Mouse (Mus musculus) erythroblast, embryonic 14.5 days (primary cell): ENCODE data around the gene Nckap5. TPM values are rescaled to one million over a fixed set of nuclear protein-coding genes. Genes with fewer than 3 reads are reported as not detected.

ENCODE experiments used
- H3K27me3 ChIP-seq: 2 replicates; pipeline ENCODE4 v1.6.1; 2012; ENCODE audit warnings: inconsistent platforms; ENCODE audit not compliant: control insufficient read depth
- H3K36me3 ChIP-seq: 2 replicates; pipeline ENCODE4 v1.6.1; 2012; ENCODE audit warnings: mild to moderate bottlenecking, inconsistent platforms; ENCODE audit not compliant: control insufficient read depth
- H3K4me1 ChIP-seq: 2 replicates; pipeline ENCODE4 v1.6.1; 2012; ENCODE audit warnings: inconsistent platforms; ENCODE audit not compliant: control insufficient read depth
- H3K4me3 ChIP-seq: replicated peaks from 2 replicates; pipeline ENCODE3; 2012; ENCODE audit warnings: moderate library complexity, mild to moderate bottlenecking, inconsistent platforms
- H3K9me3 ChIP-seq: 2 replicates; pipeline ENCODE4 v1.6.1; 2012; ENCODE audit warnings: low read length, inconsistent platforms, mixed read lengths; ENCODE audit not compliant: control insufficient read depth
- GATA1 ChIP-seq: IDR thresholded peaks from 2 replicates; pipeline ENCODE4 v1.6.1; 2012; ENCODE audit warnings: low read length, inconsistent platforms, mixed read lengths
- TAL1 ChIP-seq: IDR thresholded peaks from 3 replicates; pipeline ENCODE4 v1.6.1; 2012; ENCODE audit warnings: low read length, inconsistent platforms, mixed read lengths
- polyA plus RNA-seq: library from polyadenylated mRNA; stranded (reverse); fragments of >175 nt; gene quantifications from 2 replicates; pipeline ENCODE4 v1.2.3, GENCODE M21; 2012

Nckap5 gene
- polyA plus RNA-seq, 1 experiment: not detected

- Histone ChIP-seq H3K27me3 (no peaks in the 10 kb centered on the region), H3K4me1 (no peaks in the 10 kb centered on the region), H3K4me3 (no peak overlapping the region), H3K36me3 (no peaks in the 10 kb centered on the region), H3K9me3 (no peaks in the 10 kb centered on the region)
- TF ChIP-seq GATA1 (no peak), TAL1 (no peak)
These were observed 858.7 kb downstream of the Nckap5 start for GRCm38 (mm10) chr1:125971933-125972332.

GRCm38 (mm10) chr1:125967671-125968070 is 862.9 kb downstream of the Nckap5 start:
- H3K36me3 ChIP-seq: no peaks in the 10 kb centered on the region
- H3K9me3 ChIP-seq: no peaks in the 10 kb centered on the region
- H3K27me3 ChIP-seq: no peaks in the 10 kb centered on the region
- no peaks in the 10 kb centered on the region for H3K4me1 ChIP-seq
- H3K4me3 ChIP-seq: no peak overlapping the region
- TF ChIP-seq GATA1 (no peak), TAL1 (no peak)

- Histone ChIP-seq H3K4me3 (no peak overlapping the region), H3K4me1 (no peaks in the 10 kb centered on the region), H3K9me3 (no peaks in the 10 kb centered on the region), H3K36me3 (no peaks in the 10 kb centered on the region), H3K27me3 (no peaks in the 10 kb centered on the region)
- TF ChIP-seq GATA1: no peak
- TF ChIP-seq TAL1: no peak
These were observed 879.6 kb downstream of the Nckap5 start for GRCm38 (mm10) chr1:125951026-125951425.

GRCm38 (mm10) chr1:125949076-125949475 is 881.5 kb downstream of the Nckap5 start:
- Histone ChIP-seq H3K36me3 (no peaks in the 10 kb centered on the region), H3K4me3 (no peak overlapping the region), H3K27me3 (no peaks in the 10 kb centered on the region), H3K4me1 (no peaks in the 10 kb centered on the region), H3K9me3 (no peaks in the 10 kb centered on the region)
- TF ChIP-seq TAL1: no peak
- TF ChIP-seq GATA1: no peak

GRCm38 (mm10) chr1:125945136-125945535 is 885.5 kb downstream of the Nckap5 start:
- H3K36me3 ChIP-seq: no peaks in the 10 kb centered on the region
- H3K4me3 ChIP-seq: no peak overlapping the region
- no peak for TF ChIP-seq TAL1
- TF ChIP-seq GATA1: no peak
- no peaks in the 10 kb centered on the region for H3K9me3 ChIP-seq
- no peaks in the 10 kb centered on the region for H3K4me1 ChIP-seq
- no peaks in the 10 kb centered on the region for H3K27me3 ChIP-seq

GRCm38 (mm10) chr1:125943305-125943704 is 887.3 kb downstream of the Nckap5 start:
- H3K4me1 ChIP-seq: no peaks in the 10 kb centered on the region
- no peaks in the 10 kb centered on the region for H3K27me3 ChIP-seq
- H3K4me3 ChIP-seq: no peak overlapping the region
- no peaks in the 10 kb centered on the region for H3K9me3 ChIP-seq
- TF ChIP-seq TAL1: no peak
- TF ChIP-seq GATA1: no peak
- H3K36me3 ChIP-seq: no peaks in the 10 kb centered on the region

GRCm38 (mm10) chr1:125925486-125925885 is 905.1 kb downstream of the Nckap5 start:
- Histone ChIP-seq H3K4me3 (no peak overlapping the region), H3K9me3 (no peaks in the 10 kb centered on the region), H3K27me3 (no peaks in the 10 kb centered on the region), H3K4me1 (no peaks in the 10 kb centered on the region), H3K36me3 (no peaks in the 10 kb centered on the region)
- TF ChIP-seq TAL1 (no peak), GATA1 (no peak)

GRCm38 (mm10) chr1:125923062-125923461 is 907.5 kb downstream of the Nckap5 start:
- TF ChIP-seq GATA1 (no peak), TAL1 (no peak)
- H3K4me1 ChIP-seq: no peaks in the 10 kb centered on the region
- no peaks in the 10 kb centered on the region for H3K27me3 ChIP-seq
- no peaks in the 10 kb centered on the region for H3K9me3 ChIP-seq
- no peak overlapping the region for H3K4me3 ChIP-seq
- no peaks in the 10 kb centered on the region for H3K36me3 ChIP-seq

- H3K4me3 ChIP-seq: no peak overlapping the region
- TF ChIP-seq TAL1 (no peak), GATA1 (no peak)
- no peaks in the 10 kb centered on the region for H3K36me3 ChIP-seq
- no peaks in the 10 kb centered on the region for H3K9me3 ChIP-seq
- no peaks in the 10 kb centered on the region for H3K27me3 ChIP-seq
- no peaks in the 10 kb centered on the region for H3K4me1 ChIP-seq
These were observed 909.9 kb downstream of the Nckap5 start for GRCm38 (mm10) chr1:125920696-125921095.
